Comparison of ENCODE assay signal across 17 mouse cellular contexts in the genomic region with DNA sequence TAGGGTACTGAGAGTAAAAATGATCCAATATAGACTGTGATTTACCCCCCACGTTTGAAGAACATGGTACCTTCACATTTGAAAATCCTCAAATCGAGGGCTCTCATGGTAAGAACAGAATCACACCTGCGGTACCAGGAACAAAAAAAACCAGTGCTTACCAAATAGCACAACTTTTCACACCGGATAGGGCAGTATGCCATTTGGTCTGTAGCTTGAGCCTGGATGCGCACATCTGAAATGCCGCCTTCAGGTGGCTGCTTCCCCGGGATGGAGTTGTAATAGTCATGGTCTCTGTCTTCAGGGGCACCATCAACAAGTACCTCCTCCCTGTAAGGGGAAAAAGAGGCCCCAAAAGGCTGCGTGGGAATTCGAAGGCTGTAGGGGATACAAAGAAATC.
"Had no signal": no experiment of that assay in that cellular context is flagged by ENCODE, and none has a peak within 500 bp of the region (broad histone marks: within the 10 kb centered on the region; RNA-seq: fewer than 3 reads in every experiment).

No protein-coding gene starts in this region.

- H3K4me3 ChIP-seq: lung, embryonic 15.5 days; megakaryocyte, embryonic 14.5 days; midbrain, embryonic 13.5 days; midbrain, embryonic 15.5 days; neural tube, embryonic 12.5 days; stomach, embryonic 15.5 days had no signal

- H3K9ac ChIP-seq: liver, postnatal 0 days; lung, embryonic 15.5 days; midbrain, embryonic 13.5 days; midbrain, embryonic 15.5 days; neural tube, embryonic 12.5 days; stomach, embryonic 15.5 days had no signal

- H3K27me3 ChIP-seq: lung, embryonic 15.5 days; midbrain, embryonic 13.5 days; midbrain, embryonic 15.5 days; neural tube, embryonic 12.5 days; stomach, embryonic 15.5 days had no signal

- H3K4me1 ChIP-seq: neural tube, embryonic 12.5 days had no signal

- DNase-seq: liver, postnatal 0 days; lung, adult 2 months; lung, postnatal 14 days; lung, postnatal 36 days; right cerebral cortex, postnatal 14 days; thymus, adult 2 months; thymus, postnatal 25 days; thymus, postnatal 4 days had no signal

- ATAC-seq: liver, postnatal 0 days; lung, postnatal 0 days; midbrain, embryonic 13.5 days; midbrain, embryonic 15.5 days had no signal

- H3K4me2 ChIP-seq: lung, embryonic 15.5 days; midbrain, embryonic 13.5 days; midbrain, embryonic 15.5 days; neural tube, embryonic 12.5 days; stomach, embryonic 15.5 days had no signal

- H3K36me3 ChIP-seq: lung, embryonic 15.5 days; midbrain, embryonic 13.5 days; midbrain, embryonic 15.5 days; neural tube, embryonic 12.5 days; stomach, embryonic 15.5 days had no signal

- H3K27ac ChIP-seq: lung, embryonic 15.5 days; macrophage; midbrain, embryonic 13.5 days; midbrain, embryonic 15.5 days; neural tube, embryonic 12.5 days; stomach, embryonic 15.5 days; stomach, postnatal 0 days had no signal

- H3K9me3 ChIP-seq: lung, embryonic 15.5 days; midbrain, embryonic 13.5 days; midbrain, embryonic 15.5 days; neural tube, embryonic 12.5 days; stomach, embryonic 15.5 days had no signal
